ENCODE assay signal across 9 mouse cellular contexts in genomic region chr14:79180078-79180730, GRCm38 (mm10).
A peak's percentile ranks its signal among the peaks of the same experiment; 100 is the strongest.
DNase-seq lines count a peak whose midpoint lies in the region; ATAC-seq and TF ChIP-seq lines count a peak whose summit lies in the region.
"Had no signal": no experiment of that assay in that cellular context is flagged by ENCODE, and none has a peak within 500 bp of the region (broad histone marks: within the 10 kb centered on the region; RNA-seq: fewer than 3 reads in every experiment).

No protein-coding gene starts in this region.

- peak; percentile 57; the same call in 1 of the 2 replicates for TF ChIP-seq EP300 in lung, postnatal 0 days (IDR thresholded peaks at IDR 0.05)

- H3K27ac ChIP-seq in lung, postnatal 0 days (ENCODE audit: low read length), result peak overlapping the region; percentile 54
- peak overlapping the region; percentile 57 for H3K27ac ChIP-seq in embryonic facial prominence, embryonic 13.5 days
- peak overlapping the region; percentile 31; the same call in 1 of the 2 replicates for H3K27ac ChIP-seq in kidney, postnatal 0 days
- H3K27ac ChIP-seq in forebrain, embryonic 13.5 days, result no peak overlapping the region

- DNase-seq in lung, postnatal 0 days (ENCODE audit: low spot score), result peak; percentile 57
- DNase-seq in lung, postnatal 10 days, result no peak
- peak; percentile 69 for DNase-seq in kidney, postnatal 0 days (ENCODE audit: low spot score)
- peak; percentile 60 for DNase-seq in thymus, postnatal 14 days
- no peak for DNase-seq in urinary bladder, postnatal 25 days (ENCODE audit: low spot score)
- no peak for DNase-seq in natural killer cell, adult 2 months (ENCODE audit: low spot score in 2 of 2)
- DNase-seq: liver, postnatal 0 days had no signal

- no peak for TF ChIP-seq CTCF in lung, postnatal 0 days (IDR thresholded peaks at IDR 0.05)
- no peak for TF ChIP-seq CTCF in kidney, postnatal 0 days (IDR thresholded peaks at IDR 0.05; ENCODE audit: low read depth)

- H3K4me3 ChIP-seq in lung, postnatal 0 days (ENCODE audit: low read depth, low read length), result no peak overlapping the region
- no peak overlapping the region for H3K4me3 ChIP-seq in embryonic facial prominence, embryonic 13.5 days
- H3K4me3 ChIP-seq in kidney, postnatal 0 days (replicated peaks; ENCODE audit: low read depth, low read length), result no peak overlapping the region
- no peak overlapping the region for H3K4me3 ChIP-seq in forebrain, embryonic 13.5 days

- H3K9me3 ChIP-seq in lung, postnatal 0 days (ENCODE audit: low read length), result no peaks in the 10 kb centered on the region
- no peaks in the 10 kb centered on the region for H3K9me3 ChIP-seq in embryonic facial prominence, embryonic 13.5 days
- no peaks in the 10 kb centered on the region for H3K9me3 ChIP-seq in kidney, postnatal 0 days (replicated peaks; ENCODE audit: low read length)
- peaks cover 5% of the 10 kb centered on the region; the same call in 1 of the 2 replicates for H3K9me3 ChIP-seq in forebrain, embryonic 13.5 days (replicated peaks)

- no peak overlapping the region for H3K4me2 ChIP-seq in lung, postnatal 0 days (replicated peaks; ENCODE audit: low read depth, low read length)
- no peak overlapping the region for H3K4me2 ChIP-seq in embryonic facial prominence, embryonic 13.5 days
- no peak overlapping the region for H3K4me2 ChIP-seq in kidney, postnatal 0 days (ENCODE audit: low read length)
- no peak overlapping the region for H3K4me2 ChIP-seq in forebrain, embryonic 13.5 days

- peak; percentile 80 for ATAC-seq in lung, postnatal 0 days
- ATAC-seq in embryonic facial prominence, embryonic 13.5 days (ENCODE audit: insufficient number of reproducible peaks, insufficient read depth, low FRiP score, low TSS enrichment, low read depth), result no peak
- no peak; the same call in 1 of the 2 replicates for ATAC-seq in kidney, postnatal 0 days (replicated peaks; ENCODE audit: low FRiP score, low read depth)
- no peak for ATAC-seq in forebrain, embryonic 13.5 days
- ATAC-seq: liver, postnatal 0 days had no signal

- no peak overlapping the region for H3K9ac ChIP-seq in lung, postnatal 0 days (replicated peaks; ENCODE audit: low read depth)
- H3K9ac ChIP-seq in embryonic facial prominence, embryonic 13.5 days, result no peak overlapping the region
- no peak overlapping the region for H3K9ac ChIP-seq in kidney, postnatal 0 days (ENCODE audit: low read depth, low read length)
- H3K9ac ChIP-seq in forebrain, embryonic 13.5 days, result no peak overlapping the region
- H3K9ac ChIP-seq: liver, postnatal 0 days had no signal

- WGBS in lung, postnatal 0 days, result 40% methylated on average over 12 of the region's 12 CpGs
- WGBS in embryonic facial prominence, embryonic 13.5 days, result 43% methylated on average over 12 of the region's 12 CpGs
- 26% methylated on average over 12 of the region's 12 CpGs for WGBS in kidney, postnatal 0 days
- WGBS in forebrain, embryonic 13.5 days, result 67% methylated on average over 12 of the region's 12 CpGs

- H3K36me3 ChIP-seq in lung, postnatal 0 days (ENCODE audit: insufficient read depth, low read length), result no peaks in the 10 kb centered on the region
- H3K36me3 ChIP-seq in embryonic facial prominence, embryonic 13.5 days, result peaks cover 7% of the 10 kb centered on the region
- no peaks in the 10 kb centered on the region; the same call in 1 of the 2 replicates for H3K36me3 ChIP-seq in kidney, postnatal 0 days (ENCODE audit: insufficient read depth, low read length)
- H3K36me3 ChIP-seq in forebrain, embryonic 13.5 days (ENCODE audit: poor library complexity, severe bottlenecking), result peaks cover 7% of the 10 kb centered on the region

- H3K4me1 ChIP-seq in lung, postnatal 0 days (ENCODE audit: insufficient read depth, low read depth, low read length), result no peaks in the 10 kb centered on the region
- H3K4me1 ChIP-seq in embryonic facial prominence, embryonic 13.5 days, result peaks cover 49% of the 10 kb centered on the region
- peaks cover 5% of the 10 kb centered on the region; the same call in 1 of the 2 replicates for H3K4me1 ChIP-seq in kidney, postnatal 0 days (replicated peaks; ENCODE audit: insufficient read depth, low read length)
- peaks cover 9% of the 10 kb centered on the region; the same call in 1 of the 2 replicates for H3K4me1 ChIP-seq in forebrain, embryonic 13.5 days

- H3K27me3 ChIP-seq in lung, postnatal 0 days (replicated peaks; ENCODE audit: insufficient read depth, low read length), result no peaks in the 10 kb centered on the region
- H3K27me3 ChIP-seq in embryonic facial prominence, embryonic 13.5 days, result no peaks in the 10 kb centered on the region
- no peaks in the 10 kb centered on the region for H3K27me3 ChIP-seq in kidney, postnatal 0 days (ENCODE audit: insufficient read depth, low read length)
- no peaks in the 10 kb centered on the region for H3K27me3 ChIP-seq in forebrain, embryonic 13.5 days

Comparison
In these comparisons a context has a peak if more than half of its experiments do, and no peak if none do; other contexts are left out.
1. DNase-seq: peak in lung, postnatal 0 days (single experiment), kidney, postnatal 0 days (single experiment) and thymus, postnatal 14 days (single experiment); none in lung, postnatal 10 days (single experiment), urinary bladder, postnatal 25 days (single experiment) and natural killer cell, adult 2 months (0 of 2).